Mouse (Mus musculus) olfactory bulb, adult 2 months (tissue): ENCODE measurements around the gene Atp1b2.

Source experiments
- CTCF ChIP-seq: fragments of 200-500 bp; IDR thresholded peaks from 2 replicates; pipeline ENCODE4 v1.5.1; 2012; ENCODE audit warnings: low read depth, mild to moderate bottlenecking, low read length, moderate library complexity; ENCODE audit not compliant: insufficient read depth
- POLR2A ChIP-seq: fragments of 200-500 bp; IDR thresholded peaks from 2 replicates; pipeline ENCODE4 v1.6.1; 2012; ENCODE audit warnings: mild to moderate bottlenecking, low read depth, low read length, moderate library complexity; ENCODE audit not compliant: insufficient read depth

DNA sequence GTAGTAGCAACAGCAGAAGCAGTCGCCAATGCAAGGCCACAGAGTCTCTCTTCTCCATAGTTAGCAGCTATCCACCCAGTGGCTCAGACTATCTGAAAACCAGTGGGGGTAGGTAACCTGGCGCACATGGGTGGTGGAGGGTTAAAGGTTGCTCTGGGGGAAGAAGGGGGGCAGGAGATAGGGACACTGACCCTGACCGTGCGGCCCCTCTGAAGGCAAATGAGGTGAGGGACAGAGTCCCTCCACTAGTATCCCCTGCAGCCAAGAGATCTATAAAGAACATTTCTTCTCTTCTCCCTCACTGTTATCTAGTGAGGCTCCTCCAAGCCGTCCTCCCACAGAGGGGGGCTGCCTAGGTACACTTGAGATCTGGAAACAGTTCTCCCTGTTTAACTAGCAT lies 12.1 kb upstream of the Atp1b2 start, which contains the start of gene Shbg:
- TF ChIP-seq CTCF (no peak), POLR2A (no peak)
